In genomic region chr1:6979626-6980025, GRCm38 (mm10) we compare ENCODE assay signal across 20 mouse cellular contexts.
DNase-seq lines count a peak whose midpoint lies in the region; ATAC-seq and TF ChIP-seq lines count a peak whose summit lies in the region.
"Had no signal": no experiment of that assay in that cellular context is flagged by ENCODE, and none has a peak within 500 bp of the region (broad histone marks: within the 10 kb centered on the region; RNA-seq: fewer than 3 reads in every experiment).

No protein-coding gene starts in this region.

- no peak overlapping the region for H3K27ac ChIP-seq in forebrain, postnatal 0 days (ENCODE audit: low read depth, low read length)
- no peak overlapping the region for H3K27ac ChIP-seq in forebrain, embryonic 15.5 days (replicated peaks)
- no peak overlapping the region for H3K27ac ChIP-seq in layer of hippocampus, adult 2 months
- no peak overlapping the region for H3K27ac ChIP-seq in midbrain, postnatal 0 days (ENCODE audit: low read depth, low read length)
- no peak overlapping the region for H3K27ac ChIP-seq in midbrain, embryonic 10.5 days (replicated peaks)
- H3K27ac ChIP-seq: embryonic facial prominence, embryonic 15.5 days; gastrocnemius, adult 2 months; heart, embryonic 10.5 days; limb, embryonic 13.5 days; liver, embryonic 12.5 days; neural tube, embryonic 15.5 days had no signal

- H3K36me3 ChIP-seq in forebrain, postnatal 0 days (ENCODE audit: insufficient read depth), result no peaks in the 10 kb centered on the region
- H3K36me3 ChIP-seq in forebrain, embryonic 15.5 days, result no peaks in the 10 kb centered on the region
- H3K36me3 ChIP-seq in midbrain, postnatal 0 days (ENCODE audit: insufficient read depth, low read length), result no peaks in the 10 kb centered on the region
- H3K36me3 ChIP-seq in midbrain, embryonic 10.5 days, result no peaks in the 10 kb centered on the region
- H3K36me3 ChIP-seq: embryonic facial prominence, embryonic 15.5 days; heart, embryonic 10.5 days; limb, embryonic 13.5 days; liver, embryonic 12.5 days; neural tube, embryonic 15.5 days had no signal

- no peaks in the 10 kb centered on the region for H3K27me3 ChIP-seq in forebrain, postnatal 0 days (ENCODE audit: insufficient read depth, low read length)
- no peaks in the 10 kb centered on the region for H3K27me3 ChIP-seq in forebrain, embryonic 15.5 days
- H3K27me3 ChIP-seq in midbrain, postnatal 0 days (ENCODE audit: insufficient read depth, low read length), result no peaks in the 10 kb centered on the region
- no peaks in the 10 kb centered on the region for H3K27me3 ChIP-seq in midbrain, embryonic 10.5 days (ENCODE audit: low read depth, poor library complexity, severe bottlenecking)
- H3K27me3 ChIP-seq: embryonic facial prominence, embryonic 15.5 days; limb, embryonic 13.5 days; liver, embryonic 12.5 days; neural tube, embryonic 15.5 days had no signal

- DNase-seq in forebrain, postnatal 0 days, result peak; percentile 6
- no peak for DNase-seq in layer of hippocampus, adult 2 months (ENCODE audit: low spot score in 2 of 2)
- no peak for DNase-seq in layer of hippocampus, postnatal 36 days
- peak; percentile 15 for DNase-seq in midbrain, postnatal 0 days (ENCODE audit: low spot score)
- DNase-seq in midbrain, embryonic 10.5 days (ENCODE audit: low spot score), result no peak
- DNase-seq in ovary, postnatal 14 days (ENCODE audit: low spot score), result no peak
- DNase-seq: adrenal gland, postnatal 10 days; cerebellum, adult 9-10 months; gastrocnemius, adult 2 months; kidney, adult 18-20 months; lung, adult 18-20 months; lung, postnatal 4 days; thymus, postnatal 14 days had no signal

- no peak overlapping the region for H3K4me2 ChIP-seq in forebrain, postnatal 0 days (ENCODE audit: low read depth)
- H3K4me2 ChIP-seq in forebrain, embryonic 15.5 days (replicated peaks), result no peak overlapping the region
- H3K4me2 ChIP-seq in midbrain, postnatal 0 days (ENCODE audit: low read depth, low read length, poor library complexity, severe bottlenecking), result no peak overlapping the region
- H3K4me2 ChIP-seq: embryonic facial prominence, embryonic 15.5 days; limb, embryonic 13.5 days; liver, embryonic 12.5 days; neural tube, embryonic 15.5 days had no signal

- TF ChIP-seq CTCF in forebrain, postnatal 0 days (IDR thresholded peaks at IDR 0.05; ENCODE audit: low read depth), result peak; percentile 54
- TF ChIP-seq CTCF in layer of hippocampus, adult 2 months (conservative IDR thresholded peaks at IDR 0.05), result peak; percentile 80
- TF ChIP-seq CTCF in midbrain, postnatal 0 days (IDR thresholded peaks at IDR 0.05), result peak; percentile 69

- H3K9ac ChIP-seq in forebrain, postnatal 0 days, result no peak overlapping the region
- H3K9ac ChIP-seq in forebrain, embryonic 15.5 days (replicated peaks), result no peak overlapping the region
- no peak overlapping the region for H3K9ac ChIP-seq in midbrain, postnatal 0 days (replicated peaks; ENCODE audit: low read length, poor library complexity, severe bottlenecking)
- H3K9ac ChIP-seq: embryonic facial prominence, embryonic 15.5 days; limb, embryonic 13.5 days; liver, embryonic 12.5 days; neural tube, embryonic 15.5 days had no signal

- H3K9me3 ChIP-seq in forebrain, postnatal 0 days (ENCODE audit: low read length), result no peaks in the 10 kb centered on the region
- H3K9me3 ChIP-seq in forebrain, embryonic 15.5 days, result no peaks in the 10 kb centered on the region
- no peaks in the 10 kb centered on the region for H3K9me3 ChIP-seq in midbrain, postnatal 0 days (ENCODE audit: low read length)
- no peaks in the 10 kb centered on the region for H3K9me3 ChIP-seq in midbrain, embryonic 10.5 days (replicated peaks)
- H3K9me3 ChIP-seq: embryonic facial prominence, embryonic 15.5 days; heart, embryonic 10.5 days; liver, embryonic 12.5 days; neural tube, embryonic 15.5 days had no signal

- ATAC-seq in forebrain, postnatal 0 days, result no peak
- ATAC-seq in forebrain, embryonic 15.5 days (replicated peaks), result no peak
- ATAC-seq in midbrain, postnatal 0 days (ENCODE audit: low FRiP score), result no peak
- ATAC-seq: hindbrain, embryonic 16.5 days; liver, embryonic 12.5 days had no signal

- H3K4me3 ChIP-seq in forebrain, postnatal 0 days (ENCODE audit: low read depth, low read length), result no peak overlapping the region
- H3K4me3 ChIP-seq in forebrain, embryonic 15.5 days, result no peak overlapping the region
- no peak overlapping the region for H3K4me3 ChIP-seq in layer of hippocampus, adult 2 months
- H3K4me3 ChIP-seq in midbrain, postnatal 0 days (ENCODE audit: low read depth, low read length), result no peak overlapping the region
- H3K4me3 ChIP-seq in midbrain, embryonic 10.5 days, result no peak overlapping the region
- H3K4me3 ChIP-seq: embryonic facial prominence, embryonic 15.5 days; gastrocnemius, adult 2 months; heart, embryonic 10.5 days; limb, embryonic 13.5 days; liver, embryonic 12.5 days; neural tube, embryonic 15.5 days had no signal

- no peaks in the 10 kb centered on the region for H3K4me1 ChIP-seq in forebrain, postnatal 0 days (ENCODE audit: insufficient read depth)
- no peaks in the 10 kb centered on the region for H3K4me1 ChIP-seq in forebrain, embryonic 15.5 days
- no peaks in the 10 kb centered on the region for H3K4me1 ChIP-seq in midbrain, postnatal 0 days (ENCODE audit: insufficient read depth, low read length)
- no peaks in the 10 kb centered on the region for H3K4me1 ChIP-seq in midbrain, embryonic 10.5 days
- H3K4me1 ChIP-seq: embryonic facial prominence, embryonic 15.5 days; heart, embryonic 10.5 days; limb, embryonic 13.5 days; liver, embryonic 12.5 days; neural tube, embryonic 15.5 days had no signal

- WGBS in forebrain, postnatal 0 days, result 61% methylated on average over 1 of the region's 1 CpGs
- 62% methylated on average over 1 of the region's 1 CpGs for WGBS in forebrain, embryonic 15.5 days
- 62% methylated on average over 1 of the region's 1 CpGs for WGBS in midbrain, postnatal 0 days
- 69% methylated on average over 1 of the region's 1 CpGs for WGBS in midbrain, embryonic 10.5 days

Comparison
In these comparisons a context has a peak if more than half of its experiments do, and no peak if none do; other contexts are left out.
1. DNase-seq: peak in forebrain, postnatal 0 days (single experiment) and midbrain, postnatal 0 days (single experiment); none in layer of hippocampus, adult 2 months (0 of 2), layer of hippocampus, postnatal 36 days (0 of 2), midbrain, embryonic 10.5 days (single experiment) and ovary, postnatal 14 days (single experiment).
2. Peak in every context shown above with its lines, with median percentiles within 50 percentile points of each other: CTCF ChIP-seq.